Mouse (Mus musculus) cerebellum, adult 9-11 months (tissue): ENCODE results near the gene Tomm22.
"Not testable (repeated sequence)": the region's sequence is repeated elsewhere in the genome, so short reads cannot be mapped to it uniquely, and the experiment has no call there.

ENCODE experiments used
- DNase-seq: peaks from one replicate; pipeline ENCODE4 v3.0.0; 2022

Tomm22 gene

DNA sequence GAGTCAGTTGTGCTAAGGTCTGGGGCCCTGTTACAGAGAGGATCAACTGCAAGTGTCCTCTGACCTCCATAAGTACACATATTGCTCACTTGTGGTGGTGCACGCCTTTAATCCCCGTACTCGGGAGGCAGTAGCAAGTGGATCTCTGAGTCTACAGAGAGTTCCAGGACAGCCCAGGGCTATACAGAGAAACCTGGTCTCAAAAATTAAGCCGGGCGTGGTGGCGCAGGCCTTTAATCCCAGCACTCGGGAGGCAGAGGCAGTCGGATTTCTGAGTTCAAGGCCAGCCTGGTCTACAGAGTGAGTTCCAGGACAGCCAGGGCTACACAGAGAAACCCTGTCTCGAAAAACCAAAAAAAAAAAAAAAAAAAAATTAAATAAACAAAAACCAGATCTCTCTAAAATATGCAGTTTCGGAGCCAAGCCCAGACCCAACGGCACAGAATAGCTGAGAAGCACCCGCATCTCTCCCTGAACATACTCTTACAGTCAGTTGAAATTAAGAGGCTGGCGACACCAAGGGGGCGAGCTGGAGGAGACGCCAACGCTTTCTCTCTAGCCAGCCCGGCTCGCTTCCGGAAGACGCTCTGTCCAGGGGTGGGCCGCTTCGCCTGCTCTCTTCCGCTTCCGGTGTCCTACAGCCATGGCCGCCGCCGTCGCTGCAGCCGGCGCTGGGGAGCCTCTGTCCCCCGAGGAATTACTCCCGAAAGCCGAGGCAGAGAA lies at the start of gene Tomm22:
Gene Tomm22, plus strand, starts transcription at position 613 of the 723 bp plus-strand sequence.
- DNase-seq: peak; percentile 90

DNA sequence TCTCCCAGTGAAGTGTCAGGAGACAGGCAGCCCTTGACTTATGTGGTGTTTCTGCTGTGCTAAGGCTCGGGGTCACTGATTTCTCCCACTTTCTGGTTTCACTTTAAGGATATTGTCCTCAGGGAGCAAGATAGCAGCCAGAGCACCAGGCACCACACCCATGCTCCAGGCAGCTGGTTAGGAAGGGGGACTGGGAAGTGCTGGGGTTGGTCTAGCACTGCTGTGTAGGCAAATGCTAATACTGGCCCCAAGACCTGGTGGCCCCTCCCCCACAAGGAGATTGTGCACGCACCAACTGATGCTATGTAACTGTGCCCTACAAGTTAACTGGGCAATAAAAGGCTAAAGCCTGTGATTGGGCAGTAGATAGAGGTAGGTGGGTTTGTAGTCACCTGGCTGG lies 40.2 kb upstream of the Tomm22 start:
- no peak for DNase-seq

DNA sequence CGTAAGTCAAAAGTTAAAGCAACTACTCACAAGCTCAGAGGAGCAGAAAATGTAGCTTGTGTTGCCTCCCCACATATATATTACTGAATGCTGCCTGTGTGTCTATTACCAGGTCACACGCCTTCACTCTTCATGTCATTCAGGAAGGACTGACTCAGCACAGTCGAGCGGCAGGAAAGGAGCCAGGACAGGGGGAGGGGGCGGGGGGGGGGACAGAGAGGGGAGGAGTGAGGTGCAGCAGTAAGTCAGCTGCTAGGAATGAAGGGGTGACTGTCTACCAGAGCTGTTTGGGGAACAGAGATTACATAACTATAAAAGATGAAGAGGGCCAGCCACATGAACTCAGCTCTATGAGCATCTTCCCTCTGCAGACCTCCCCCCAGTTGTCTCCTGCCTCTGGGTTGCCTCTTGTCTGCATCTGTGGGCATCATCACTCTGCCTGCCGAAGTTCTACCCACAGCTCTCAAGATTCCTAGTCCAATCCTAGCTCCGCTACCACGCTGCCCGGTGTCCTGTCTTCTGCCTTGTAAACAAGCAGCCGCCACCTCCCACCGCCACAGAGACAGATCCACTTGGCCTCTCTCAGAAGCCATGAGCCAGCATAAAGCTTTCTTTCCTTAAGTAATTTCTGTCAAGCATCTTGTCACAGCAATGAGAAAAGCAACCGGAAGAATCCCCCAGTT lies 29.4 kb upstream of the Tomm22 start:
- DNase-seq: no peak

DNA sequence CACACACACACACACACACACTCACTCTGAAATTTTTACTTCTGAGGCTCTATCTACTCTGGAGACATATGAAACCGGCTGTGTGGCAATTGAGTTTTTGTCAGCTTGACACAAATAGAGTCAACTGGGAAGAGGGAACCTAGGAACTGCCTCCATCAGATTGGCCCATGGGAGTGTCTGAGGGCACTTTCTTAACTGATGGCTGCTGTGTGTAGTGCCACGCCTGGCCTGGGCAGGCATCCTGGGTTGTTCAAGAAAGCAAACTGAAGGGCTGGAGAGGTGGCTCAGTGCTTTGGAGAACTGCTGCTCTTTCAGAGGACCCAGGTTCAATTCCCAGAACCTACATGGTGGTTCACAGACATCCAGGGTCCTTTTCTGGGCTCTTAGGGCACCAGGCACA lies 25.2 kb upstream of the Tomm22 start:
- no peak for DNase-seq

DNA sequence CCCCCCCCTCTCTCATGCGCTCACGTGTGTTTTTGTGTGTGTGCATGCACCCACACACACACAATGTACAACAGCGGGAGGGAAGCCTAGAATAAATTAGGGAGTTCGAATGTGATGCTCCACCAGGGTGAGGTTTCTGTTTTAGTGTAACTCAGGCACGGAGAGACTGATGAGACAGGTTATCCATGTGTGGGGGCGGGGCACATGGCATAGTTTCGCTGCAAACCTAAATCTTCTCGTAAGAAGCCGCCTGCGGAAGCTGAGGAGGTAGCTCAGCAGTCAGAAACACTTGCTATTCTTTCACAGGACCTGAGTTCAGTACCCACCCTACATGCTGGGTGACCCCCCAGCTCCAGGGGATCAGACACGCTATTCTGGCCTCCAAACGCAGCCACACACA lies 22.5 kb upstream of the Tomm22 start:
- no peak for DNase-seq

DNA sequence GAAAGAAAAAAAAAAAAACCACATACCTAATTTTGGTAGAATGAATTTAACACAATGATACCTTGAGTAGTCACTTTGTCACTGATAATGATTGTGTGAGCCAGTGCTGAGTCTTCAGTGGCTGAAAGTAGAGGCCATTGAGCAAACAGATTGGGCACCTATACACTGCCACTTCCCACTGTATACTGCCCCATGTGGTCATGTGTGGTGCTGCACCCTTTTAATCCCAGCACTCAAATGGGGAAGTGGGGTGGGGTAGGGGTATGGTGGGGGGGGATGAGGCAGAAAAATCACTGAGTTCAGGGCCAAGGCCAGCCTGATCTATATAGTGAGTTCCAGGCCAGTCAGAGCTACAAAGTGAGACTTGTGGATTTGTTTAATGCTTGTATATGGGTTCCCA lies 20.1 kb upstream of the Tomm22 start:
- peak; percentile 16 for DNase-seq

DNA sequence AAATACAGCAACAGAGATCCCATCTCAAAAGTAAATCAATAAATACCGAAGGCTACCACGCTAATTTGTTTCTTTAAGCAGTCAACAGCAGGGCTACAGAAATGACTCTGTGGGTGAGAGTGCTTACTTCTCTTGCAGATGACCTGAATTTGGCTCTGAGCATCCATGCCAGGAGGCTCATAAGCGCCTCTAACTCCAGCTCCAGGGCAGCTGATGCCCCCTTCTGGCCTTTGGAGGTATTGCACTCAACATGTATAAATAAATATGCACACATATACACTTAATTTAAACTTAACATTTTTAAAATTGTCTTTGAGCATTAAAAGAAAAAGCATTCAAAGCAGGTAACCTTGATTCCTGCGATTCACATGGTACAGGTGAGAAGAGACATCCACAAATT lies 19.2 kb upstream of the Tomm22 start:
- no peak for DNase-seq

DNA sequence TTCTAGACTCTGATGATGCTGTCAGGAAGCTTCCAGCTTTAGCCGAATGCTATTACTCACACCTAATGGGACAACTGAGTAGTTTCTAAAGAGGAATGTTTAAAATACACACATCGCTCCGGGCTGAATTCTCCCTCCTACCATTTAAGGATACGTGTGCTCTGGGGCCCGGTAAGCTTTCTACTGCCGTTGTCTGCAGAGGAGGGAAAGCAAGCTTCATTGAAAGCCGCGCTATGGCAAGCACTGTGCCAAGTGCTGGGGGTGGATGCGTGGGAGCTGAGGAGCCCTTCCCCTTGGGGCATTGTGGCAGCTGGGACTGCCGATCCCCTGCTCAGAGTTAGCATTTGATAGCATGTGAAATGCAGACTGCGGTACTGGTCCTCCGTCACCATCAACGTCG lies 14.2 kb upstream of the Tomm22 start:
- DNase-seq: no peak

DNA sequence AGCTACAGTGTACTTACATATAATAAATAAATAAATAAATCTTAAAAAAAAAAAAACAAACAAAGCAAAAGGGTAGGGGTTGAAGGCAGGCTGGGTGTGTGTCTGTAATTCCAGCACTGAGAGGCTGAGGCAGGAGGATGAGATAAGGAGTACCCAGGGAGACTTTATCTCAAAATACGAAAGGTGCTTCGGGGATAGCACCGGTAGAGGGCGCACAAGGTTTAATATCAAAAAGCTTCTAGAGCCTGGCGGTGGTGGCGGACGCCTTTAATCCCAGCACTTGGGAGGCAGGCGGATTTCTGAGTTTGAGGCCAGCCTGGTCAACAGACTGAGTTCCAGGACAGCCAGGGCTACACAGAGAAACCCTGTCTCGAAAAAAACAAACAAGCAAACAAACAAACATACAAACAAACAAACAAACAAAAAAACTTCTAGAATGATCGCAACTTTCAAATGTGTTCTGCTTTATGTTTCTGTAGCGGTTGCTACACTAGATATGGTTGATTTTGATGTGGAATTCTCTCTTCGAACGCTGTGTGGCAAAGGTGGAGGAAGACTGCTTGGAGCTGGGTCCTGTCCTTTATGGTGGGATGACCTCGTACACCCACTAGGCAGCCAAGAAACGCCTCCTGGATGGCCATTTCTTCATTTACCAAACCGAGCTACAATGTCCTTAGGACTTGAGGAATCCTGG lies 12.7 kb upstream of the Tomm22 start:
- DNase-seq: peak; percentile 83

DNA sequence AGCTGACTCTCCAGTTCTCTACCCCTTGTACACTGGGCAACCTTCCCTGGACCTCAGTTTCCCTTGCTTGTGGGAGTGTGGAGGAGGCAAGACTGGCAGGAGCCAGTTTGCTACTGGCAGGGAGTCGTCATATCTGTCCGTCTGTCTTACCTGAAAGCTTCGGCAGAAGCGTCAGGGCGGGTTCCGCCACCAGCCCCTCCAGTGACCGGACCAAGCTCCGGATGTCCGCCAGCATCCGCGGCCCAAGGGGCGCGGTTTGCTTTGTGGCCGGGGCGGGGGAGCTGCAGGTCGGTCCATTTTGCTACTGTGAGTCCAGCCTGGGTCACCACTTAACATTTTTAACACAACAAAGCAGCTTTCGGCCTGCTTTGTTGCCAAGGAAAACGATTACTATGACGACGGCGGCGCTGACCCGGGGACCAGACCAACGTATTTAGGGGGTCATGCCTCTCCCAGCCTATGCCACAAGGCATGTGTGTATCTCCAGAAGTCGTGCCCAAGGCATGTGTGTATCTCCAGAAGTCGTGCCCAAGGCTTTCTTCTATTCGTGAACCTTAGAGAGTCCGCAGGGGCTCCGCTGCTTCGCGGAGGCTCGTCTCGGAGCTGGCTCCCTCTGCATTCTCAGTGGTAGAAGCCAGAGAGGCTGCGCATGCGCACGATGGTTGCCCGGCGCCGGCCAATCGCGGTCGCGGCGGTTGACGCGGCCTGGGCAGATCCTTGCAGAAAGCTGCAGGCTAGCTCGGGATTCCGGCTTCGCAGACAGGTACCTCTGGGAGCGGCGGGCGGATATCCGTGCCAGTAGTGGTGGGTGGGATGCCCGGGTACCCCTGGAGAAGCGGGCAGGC lies 11.9 kb upstream of the Tomm22 start, which contains the start of the genes Fam227a and Cby1:
Gene Fam227a, minus strand, starts transcription at position 426 of the 845 bp plus-strand sequence.
Gene Cby1, plus strand, starts transcription at position 669 of the 845 bp plus-strand sequence.
- peak; percentile 95 for DNase-seq

DNA sequence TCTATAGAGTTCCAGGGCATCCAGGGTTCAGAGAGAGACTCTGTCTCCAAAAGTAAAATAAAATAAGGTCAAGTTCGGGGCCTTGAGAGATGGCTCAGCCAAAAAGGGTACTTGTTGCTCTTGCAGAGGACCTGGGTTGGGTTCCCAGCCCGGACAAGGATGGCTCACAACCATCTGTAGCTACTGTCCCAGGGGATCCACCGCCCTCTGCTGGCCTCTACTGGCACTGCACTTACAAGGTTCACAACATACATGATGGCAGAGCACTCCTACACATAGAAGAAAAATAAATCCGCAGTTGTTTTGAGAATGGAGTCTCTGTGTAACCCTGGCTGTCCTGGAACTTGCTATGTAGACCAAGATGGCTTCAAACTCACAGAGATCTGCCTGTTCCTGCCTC lies 8.8 kb upstream of the Tomm22 start:
- no peak for DNase-seq

DNA sequence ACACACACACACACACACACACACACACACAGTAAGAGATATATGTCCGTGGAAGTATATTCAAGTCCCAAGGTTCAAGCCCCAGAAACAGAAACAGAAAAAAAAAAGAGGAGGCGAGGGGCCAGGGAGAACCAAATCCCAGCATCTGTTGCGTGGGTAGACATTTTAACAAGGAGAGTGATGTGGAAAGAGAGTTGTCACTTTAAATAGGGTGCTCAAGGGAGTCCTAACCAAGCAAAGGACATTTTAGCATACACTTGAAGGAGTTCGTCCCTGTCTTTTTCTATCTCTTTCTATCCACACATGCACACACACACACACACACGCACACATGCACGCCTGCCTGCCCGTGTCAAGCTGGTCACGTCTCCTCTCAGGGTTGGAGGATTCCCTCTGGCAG lies 6.0 kb upstream of the Tomm22 start:
- no peak for DNase-seq

DNA sequence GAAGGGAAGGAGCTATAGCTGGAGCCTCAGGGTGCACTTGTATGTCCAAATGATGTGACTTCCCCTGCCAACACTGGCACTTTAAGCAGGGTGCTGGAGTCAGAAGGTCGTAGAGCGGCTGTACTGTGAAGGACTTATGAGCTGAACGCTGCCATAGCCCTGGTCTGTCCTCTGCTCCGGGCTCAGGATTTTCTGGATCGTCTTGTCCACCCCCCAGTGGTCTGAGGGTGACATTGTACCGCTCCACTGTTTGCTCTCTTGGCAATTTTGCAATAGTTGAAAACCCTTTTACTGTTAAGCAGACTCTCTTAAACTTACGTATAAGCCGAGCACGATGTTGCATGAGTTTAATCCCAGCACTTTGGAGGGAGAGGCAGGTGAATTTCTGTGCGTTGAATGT lies 1.5 kb upstream of the Tomm22 start:
- DNase-seq: no peak

DNA sequence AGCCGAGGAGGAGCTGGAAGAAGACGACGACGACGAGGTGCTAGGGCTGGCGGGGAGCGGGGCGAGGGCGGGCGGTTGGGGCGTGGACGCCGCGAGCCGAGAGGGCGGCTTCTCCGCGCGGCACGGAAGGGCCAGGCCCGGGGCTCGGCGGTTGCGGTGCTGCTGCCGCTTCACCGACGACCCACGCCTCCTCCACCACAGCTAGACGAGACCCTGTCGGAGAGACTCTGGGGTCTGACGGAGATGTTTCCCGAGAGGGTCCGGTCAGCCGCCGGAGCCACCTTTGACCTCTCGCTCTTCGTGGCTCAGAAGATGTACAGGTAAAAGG lies 275 bp downstream of the Tomm22 start:
- no peak for DNase-seq

DNA sequence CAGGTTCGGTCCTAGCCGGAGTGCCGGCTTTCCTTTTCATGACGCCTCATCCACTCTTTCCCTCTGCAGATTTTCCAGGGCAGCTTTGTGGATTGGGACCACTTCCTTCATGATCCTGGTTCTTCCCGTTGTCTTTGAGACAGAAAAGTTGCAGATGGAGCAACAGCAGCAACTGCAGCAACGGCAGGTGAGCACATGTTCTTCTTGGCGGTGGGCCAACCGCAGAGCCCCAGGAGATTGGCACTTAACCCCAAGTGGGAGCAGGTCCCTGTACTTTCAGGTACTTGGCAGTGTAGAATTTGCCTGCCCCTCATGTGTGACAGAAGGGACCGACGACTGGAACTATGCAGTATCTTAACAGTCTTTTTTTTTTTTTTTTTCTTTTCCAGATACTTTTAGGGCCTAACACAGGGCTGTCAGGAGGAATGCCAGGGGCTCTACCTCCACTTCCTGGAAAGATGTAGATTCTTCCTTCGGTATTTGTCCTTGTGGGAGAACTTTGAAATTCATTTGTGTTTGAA lies 1.2 kb downstream of the Tomm22 start:
- not testable (repeated sequence) for DNase-seq

DNA sequence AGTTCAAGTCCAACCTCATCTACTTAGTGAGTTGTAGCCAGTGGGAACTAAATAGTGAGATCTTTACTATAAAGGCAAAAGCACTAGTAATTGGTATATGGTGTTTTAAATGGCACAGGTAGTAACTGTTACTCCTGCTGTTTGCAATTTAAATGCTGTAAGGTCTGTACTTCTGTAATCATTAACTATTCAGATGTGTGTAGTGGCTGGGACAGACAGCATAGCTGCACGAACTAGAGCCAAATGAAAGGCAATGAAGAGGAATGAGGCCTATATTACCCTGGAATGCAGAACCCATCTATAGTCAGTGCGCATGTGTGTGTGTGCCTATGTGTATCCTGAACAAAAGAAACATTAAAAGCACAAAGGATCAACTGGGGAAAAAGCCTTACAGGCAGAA lies 7.3 kb downstream of the Tomm22 start:
- DNase-seq: no peak

DNA sequence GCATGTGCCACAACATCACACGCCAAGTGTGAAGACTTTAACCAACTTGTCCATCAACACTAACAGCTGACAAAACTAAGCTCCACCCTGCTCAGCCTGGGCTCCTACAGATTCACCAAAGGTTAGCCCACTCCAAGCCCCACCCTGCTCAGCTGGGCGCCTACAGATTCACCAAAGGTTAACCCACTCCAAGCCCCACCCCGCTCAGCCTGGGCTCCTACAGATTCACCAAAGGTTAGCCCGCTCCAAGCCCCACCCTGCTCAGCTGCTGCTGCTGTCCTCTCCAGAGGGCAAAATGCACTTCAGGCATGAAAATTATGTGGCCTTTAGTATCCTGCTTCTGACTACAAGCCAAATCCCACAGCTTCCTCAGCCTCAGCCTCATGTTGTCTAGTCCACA lies 11.3 kb downstream of the Tomm22 start:
- peak; percentile 21 for DNase-seq

DNA sequence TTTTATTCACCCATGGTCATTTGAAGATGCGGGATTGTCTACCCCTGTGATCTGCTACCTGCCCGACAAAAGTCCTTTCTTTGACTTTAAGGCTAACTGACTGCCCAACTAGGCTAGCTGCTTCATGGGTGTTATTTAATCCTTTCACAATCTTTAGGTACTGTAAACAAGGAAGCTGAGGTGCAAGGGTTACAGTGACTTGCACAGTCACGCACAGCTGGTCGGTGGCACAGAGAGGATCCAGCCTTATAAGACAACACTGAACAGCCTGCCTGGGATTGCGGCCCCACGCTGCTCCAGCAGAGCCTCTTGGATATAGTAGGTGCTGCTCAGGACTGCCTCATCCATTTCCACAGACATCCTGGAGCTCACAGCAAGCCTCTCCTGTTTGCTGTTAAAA lies 12.5 kb downstream of the Tomm22 start:
- no peak for DNase-seq

DNA sequence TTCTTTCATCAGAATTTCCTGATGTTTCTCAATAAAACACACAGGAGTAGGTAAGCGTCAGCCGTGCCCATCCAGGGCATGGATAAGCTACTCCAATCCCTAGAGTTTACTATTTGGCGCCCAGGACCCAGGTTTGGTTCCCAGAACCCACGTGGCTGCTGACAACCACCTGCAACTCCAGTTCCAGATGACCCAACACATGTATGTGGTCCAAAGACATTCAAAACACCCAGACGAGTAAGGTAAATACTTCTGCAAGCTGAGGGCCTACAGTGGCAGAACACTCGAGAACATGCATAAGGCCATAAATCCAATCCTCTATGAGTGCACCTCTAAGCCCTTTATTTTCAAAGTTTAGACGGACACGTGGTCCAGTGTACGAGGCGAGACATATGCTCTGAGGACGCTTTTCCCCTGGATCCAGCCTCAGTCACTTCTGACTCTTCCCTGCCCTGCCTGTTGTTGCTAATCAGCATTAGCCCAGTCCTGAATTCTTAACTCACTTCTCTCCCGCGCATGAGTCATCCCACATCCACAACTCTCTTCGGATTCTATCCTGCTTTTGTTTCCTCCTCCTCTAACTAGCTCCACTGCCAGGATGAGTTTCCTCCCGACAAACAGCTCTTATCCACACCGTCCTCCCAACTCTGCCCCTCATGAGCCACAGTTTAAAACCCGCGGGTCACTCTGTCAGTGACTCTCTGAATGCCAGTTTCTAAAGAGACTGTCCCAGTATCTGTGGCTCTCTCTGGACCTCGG lies 13.2 kb downstream of the Tomm22 start:
- DNase-seq: no peak

DNA sequence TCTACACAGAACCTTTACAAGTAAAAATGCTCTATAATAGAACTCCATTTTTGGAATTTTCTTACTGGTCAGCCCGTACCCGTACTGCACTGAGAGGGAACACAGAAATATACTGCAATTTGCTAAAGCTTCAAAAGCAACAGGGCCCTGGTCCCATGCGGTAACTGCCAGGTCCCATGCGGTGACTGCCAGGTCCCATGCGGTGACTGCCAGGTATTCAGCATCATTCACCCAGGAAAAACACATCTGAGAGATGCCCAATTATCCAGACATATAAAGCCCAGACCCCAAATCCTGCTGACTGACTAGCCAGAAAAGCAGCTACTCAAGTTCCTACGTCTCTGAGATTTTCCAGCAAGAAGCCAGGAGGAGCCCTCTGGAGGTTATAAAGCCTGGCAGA lies 14.0 kb downstream of the Tomm22 start:
- DNase-seq: peak; percentile 51

DNA sequence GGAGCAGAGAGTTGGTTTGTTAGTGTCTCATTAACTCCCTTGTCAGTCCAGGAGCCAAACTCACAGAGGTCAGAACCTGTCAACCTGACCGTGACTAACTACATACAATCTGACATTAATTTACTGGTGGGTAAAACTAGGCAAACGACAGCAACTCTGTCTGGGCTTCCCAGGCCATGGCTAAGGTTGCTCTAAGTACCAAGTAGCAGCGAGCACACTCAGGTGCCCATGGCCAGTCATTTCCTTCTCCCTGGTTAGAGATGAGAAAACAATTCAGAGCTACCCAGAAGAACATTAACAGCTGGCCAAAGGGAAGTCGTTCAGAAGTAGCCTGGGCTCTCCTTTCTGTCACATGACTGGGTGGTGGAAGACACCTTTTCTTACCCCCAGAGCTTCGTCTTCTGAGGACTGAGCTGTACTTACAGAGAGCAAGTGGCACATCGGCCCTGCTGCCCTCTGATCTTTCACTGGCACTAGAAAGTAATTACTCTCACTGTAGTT lies 14.5 kb downstream of the Tomm22 start:
- DNase-seq: peak; percentile 19
